Mouse (Mus musculus) ES-Bruce4 (cell line): Measurements from ENCODE around the gene Ttll1.

Source experiments
- CTCF ChIP-seq: IDR thresholded peaks from one replicate; pipeline ENCODE4 v1.8.1; 2011; ENCODE audit warnings: low read depth, low read length
- POLR2A ChIP-seq: IDR thresholded peaks from one replicate; pipeline ENCODE4 v1.8.1; 2011; ENCODE audit warnings: low read length; ENCODE audit not compliant: insufficient read depth

GRCm38 (mm10) chr15:83530688-83531087, 20.0 kb upstream of the Ttll1 start:
- TF ChIP-seq CTCF (no peak), POLR2A (no peak)
